ENCODE assay signal across 9 mouse cellular contexts in the genomic region with DNA sequence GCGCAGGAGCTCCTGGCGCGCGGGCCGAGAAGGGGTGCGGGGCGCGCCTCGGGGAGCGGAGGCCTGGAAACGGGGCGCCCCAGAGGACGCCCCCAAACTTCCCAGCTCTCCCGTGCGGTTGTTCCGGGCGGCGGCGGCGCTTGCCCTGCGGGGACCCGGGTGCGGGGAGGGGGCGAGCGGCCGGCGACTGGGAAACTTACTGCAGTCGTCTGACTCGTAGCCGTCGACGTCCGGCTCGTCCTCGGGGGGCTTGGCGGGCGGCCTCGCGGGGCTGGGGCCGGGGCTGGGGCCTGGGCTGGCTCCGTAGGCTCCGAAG. TPM values are rescaled to one million over a fixed set of nuclear protein-coding genes. Genes with fewer than 3 reads are reported as not detected.
DNase-seq lines count a peak whose midpoint lies in the region; ATAC-seq lines count a peak whose summit lies in the region.
"Had no signal": no experiment of that assay in that cellular context is flagged by ENCODE, and none has a peak within 500 bp of the region (broad histone marks: within the 10 kb centered on the region; RNA-seq: fewer than 3 reads in every experiment).

No protein-coding gene starts in this region.

- 0 out of 2 replicates have a peak, but pooled peaks cover 2% of the 10 kb centered on the region for H3K4me1 ChIP-seq in kidney, embryonic 14.5 days (ENCODE audit: control insufficient read depth, insufficient read depth, low read length)
- H3K4me1 ChIP-seq in embryonic facial prominence, embryonic 11.5 days (ENCODE audit: control insufficient read depth, insufficient read depth, low read length) = peaks cover 5% of the 10 kb centered on the region
- H3K4me1 ChIP-seq in hindbrain, embryonic 12.5 days = peaks cover 25% of the 10 kb centered on the region
- H3K4me1 ChIP-seq in midbrain, embryonic 14.5 days (ENCODE audit: control insufficient read depth, insufficient read depth, low read length) = no peaks in the 10 kb centered on the region; the same call in 1 of the 2 replicates

- peak overlapping the region; percentile 48 for H3K4me3 ChIP-seq in kidney, embryonic 14.5 days (ENCODE audit: low read length)
- H3K4me3 ChIP-seq in embryonic facial prominence, embryonic 11.5 days (ENCODE audit: low read depth, low read length) = peak overlapping the region; percentile 41
- peak overlapping the region; percentile 52 for H3K4me3 ChIP-seq in hindbrain, embryonic 12.5 days
- H3K4me3 ChIP-seq in midbrain, embryonic 14.5 days (replicated peaks; ENCODE audit: low read depth, low read length) = peak overlapping the region; percentile 43

- H3K9ac ChIP-seq in kidney, embryonic 14.5 days (ENCODE audit: low read depth, low read length) = peak overlapping the region; percentile 71
- peak overlapping the region; percentile 60 for H3K9ac ChIP-seq in embryonic facial prominence, embryonic 11.5 days (replicated peaks; ENCODE audit: low read length)
- H3K9ac ChIP-seq in hindbrain, embryonic 12.5 days = peak overlapping the region; percentile 64
- peak overlapping the region; percentile 48 for H3K9ac ChIP-seq in midbrain, embryonic 14.5 days (replicated peaks; ENCODE audit: low read length)

- H3K36me3 ChIP-seq in kidney, embryonic 14.5 days (ENCODE audit: control insufficient read depth, insufficient read depth, low read length) = no peaks in the 10 kb centered on the region
- no peaks in the 10 kb centered on the region for H3K36me3 ChIP-seq in embryonic facial prominence, embryonic 11.5 days (replicated peaks; ENCODE audit: control insufficient read depth, insufficient read depth, low read depth, low read length)
- H3K36me3 ChIP-seq in hindbrain, embryonic 12.5 days = no peaks in the 10 kb centered on the region
- H3K36me3 ChIP-seq in midbrain, embryonic 14.5 days (ENCODE audit: control insufficient read depth, insufficient read depth, low read length) = no peaks in the 10 kb centered on the region

- peak overlapping the region; percentile 63 for H3K4me2 ChIP-seq in kidney, embryonic 14.5 days (replicated peaks; ENCODE audit: low read depth, low read length)
- peak overlapping the region; percentile 65 for H3K4me2 ChIP-seq in embryonic facial prominence, embryonic 11.5 days (ENCODE audit: low read depth, low read length)
- peak overlapping the region; percentile 72 for H3K4me2 ChIP-seq in hindbrain, embryonic 12.5 days (replicated peaks)
- H3K4me2 ChIP-seq in midbrain, embryonic 14.5 days (ENCODE audit: low read length) = peak overlapping the region; percentile 65

- no peak for ATAC-seq in kidney, embryonic 14.5 days (ENCODE audit: low FRiP score, low TSS enrichment)
- no peak for ATAC-seq in embryonic facial prominence, embryonic 11.5 days (replicated peaks; ENCODE audit: insufficient number of reproducible peaks, low FRiP score, low TSS enrichment, low read depth)
- ATAC-seq in hindbrain, embryonic 12.5 days (ENCODE audit: low FRiP score) = no peak; the same call in 1 of the 2 replicates
- ATAC-seq in midbrain, embryonic 14.5 days (ENCODE audit: low FRiP score, low TSS enrichment) = no peak
- no peak for ATAC-seq in megakaryocyte progenitor cell, adult 5-6 weeks (replicated peaks; ENCODE audit: poor library complexity)
- ATAC-seq in granulocyte monocyte progenitor cell, adult 5-6 weeks (replicated peaks; ENCODE audit: poor library complexity, severe bottlenecking) = no peak

- 3% methylated on average over 42 of the region's 42 CpGs for WGBS in kidney, embryonic 14.5 days
- 4% methylated on average over 14 of the region's 42 CpGs for WGBS in embryonic facial prominence, embryonic 11.5 days
- 3% methylated on average over 39 of the region's 42 CpGs for WGBS in hindbrain, embryonic 12.5 days
- under 1% methylated on average over 40 of the region's 42 CpGs for WGBS in midbrain, embryonic 14.5 days

- H3K27me3 ChIP-seq in kidney, embryonic 14.5 days (ENCODE audit: control insufficient read depth, insufficient read depth, low read length) = peaks cover 36% of the 10 kb centered on the region
- peaks cover 42% of the 10 kb centered on the region for H3K27me3 ChIP-seq in embryonic facial prominence, embryonic 11.5 days (ENCODE audit: control insufficient read depth, insufficient read depth, low read length)
- H3K27me3 ChIP-seq in hindbrain, embryonic 12.5 days = peaks cover 70% of the 10 kb centered on the region
- H3K27me3 ChIP-seq in midbrain, embryonic 14.5 days (ENCODE audit: control insufficient read depth, insufficient read depth, low read length) = peaks cover 33% of the 10 kb centered on the region

- H3K9me3 ChIP-seq in kidney, embryonic 14.5 days (ENCODE audit: control insufficient read depth, low read length) = no peaks in the 10 kb centered on the region
- no peaks in the 10 kb centered on the region for H3K9me3 ChIP-seq in embryonic facial prominence, embryonic 11.5 days (replicated peaks; ENCODE audit: control insufficient read depth, low read length)
- no peaks in the 10 kb centered on the region for H3K9me3 ChIP-seq in hindbrain, embryonic 12.5 days (replicated peaks)
- no peaks in the 10 kb centered on the region for H3K9me3 ChIP-seq in midbrain, embryonic 14.5 days (ENCODE audit: control insufficient read depth, low read length)

- no peak overlapping the region for H3K27ac ChIP-seq in kidney, embryonic 14.5 days (ENCODE audit: low read depth, low read length)
- H3K27ac ChIP-seq in embryonic facial prominence, embryonic 11.5 days (replicated peaks; ENCODE audit: low read depth, low read length) = no peak overlapping the region
- no peak overlapping the region for H3K27ac ChIP-seq in hindbrain, embryonic 12.5 days
- no peak overlapping the region for H3K27ac ChIP-seq in midbrain, embryonic 14.5 days (replicated peaks; ENCODE audit: low read depth, low read length)

- no peak for DNase-seq in kidney, adult 9 months
- no peak for DNase-seq in embryonic facial prominence, embryonic 11.5 days (ENCODE audit: low spot score)
- DNase-seq in midbrain, embryonic 14.5 days = no peak
- DNase-seq in left cerebral cortex, adult 18-20 months (ENCODE audit: low spot score in 2 of 2) = no peak

RNA-seq across cellular contexts. Expression of gene Doc2b, which starts 0.6 kb away (rescaled TPM):
- 1.1 and 1.2 TPM in 2 replicates for polyA plus RNA-seq in kidney, embryonic 14.5 days (2014; fragmentation: Nextera tagmentation; extraction: Ambion mirVana)
- 0.46 and 0.74 TPM in 2 replicates for polyA plus RNA-seq in embryonic facial prominence, embryonic 11.5 days (2014; fragmentation: Nextera tagmentation; extraction: Ambion mirVana)
- 0.61 and 0.62 TPM in 2 replicates for polyA plus RNA-seq in hindbrain, embryonic 12.5 days (2016; fragmentation: Nextera tagmentation; extraction: Ambion mirVana)
- polyA plus RNA-seq in midbrain, embryonic 14.5 days (2014; fragmentation: Nextera tagmentation; extraction: Ambion mirVana) = 3.5 and 5.3 TPM in 2 replicates
- total RNA-seq in megakaryocyte progenitor cell, adult 5-6 weeks (2015) = not detected in 2 replicates
- not detected in 2 replicates for total RNA-seq in megakaryocyte progenitor cell, adult 5-6 weeks (2017)
- 10 to 100 TPM; 18.9 to 23.4 TPM for total RNA-seq in left cerebral cortex, adult 18-20 months (2021)
- not detected in 2 replicates for total RNA-seq in granulocyte monocyte progenitor cell, adult 5-6 weeks (2014; fragmentation: Nextera tagmentation)
- not detected in 2 replicates for total RNA-seq in granulocyte monocyte progenitor cell, adult 5-6 weeks (2017)
- total RNA-seq: megakaryocyte-erythroid progenitor cell, adult 5-6 weeks had no signal
